Comparison of ENCODE assay signal across 16 mouse cellular contexts in genomic region chr4:111961309-111961708, GRCm38 (mm10). TPM values are rescaled to one million over a fixed set of nuclear protein-coding genes. Genes with fewer than 3 reads are reported as not detected.
A peak's percentile ranks its signal among the peaks of the same experiment; 100 is the strongest.
DNase-seq lines count a peak whose midpoint lies in the region; ATAC-seq and TF ChIP-seq lines count a peak whose summit lies in the region.
"Had no signal": no experiment of that assay in that cellular context is flagged by ENCODE, and none has a peak within 500 bp of the region (broad histone marks: within the 10 kb centered on the region; RNA-seq: fewer than 3 reads in every experiment).

No protein-coding gene starts in this region.

- no peak for ATAC-seq in forebrain, embryonic 14.5 days
- no peak for ATAC-seq in forebrain, embryonic 12.5 days (ENCODE audit: low FRiP score)
- no peak for ATAC-seq in erythroid progenitor cell, adult 5-6 weeks (replicated peaks; ENCODE audit: low FRiP score, poor library complexity, severe bottlenecking)
- ATAC-seq: activated CD4-positive, CD25-positive, alpha-beta regulatory T cell, adult 4 months had no signal

- H3K4me2 ChIP-seq in forebrain, embryonic 14.5 days (ENCODE audit: low read length), result no peak overlapping the region
- no peak overlapping the region for H3K4me2 ChIP-seq in forebrain, embryonic 12.5 days
- H3K4me2 ChIP-seq: embryonic facial prominence, embryonic 13.5 days; hindbrain, embryonic 13.5 days; liver, embryonic 13.5 days had no signal

- no peaks in the 10 kb centered on the region for H3K79me3 ChIP-seq in C2C12 (ENCODE audit: low read depth)

- TF ChIP-seq CTCF in liver, adult 2 months (IDR thresholded peaks at IDR 0.05; ENCODE audit: low read depth, low read length), result no peak
- TF ChIP-seq CTCF in C2C12 (IDR thresholded peaks at IDR 0.05; ENCODE audit: control insufficient read depth, insufficient read depth, insufficient read length), result no peak
- no peak for TF ChIP-seq CTCF in brain, embryonic 14.5 days (IDR thresholded peaks at IDR 0.05; ENCODE audit: borderline replicate concordance, extremely low read depth, insufficient read depth, insufficient read length)

- no peaks in the 10 kb centered on the region for H3K36me3 ChIP-seq in forebrain, embryonic 14.5 days (ENCODE audit: control insufficient read depth, insufficient read depth, low read length)
- no peaks in the 10 kb centered on the region for H3K36me3 ChIP-seq in forebrain, embryonic 12.5 days (replicated peaks)
- no peaks in the 10 kb centered on the region for H3K36me3 ChIP-seq in liver, adult 2 months (ENCODE audit: control insufficient read depth, insufficient read depth, low read length)
- H3K36me3 ChIP-seq in C2C12 (ENCODE audit: control insufficient read depth, insufficient read depth), result no peaks in the 10 kb centered on the region
- H3K36me3 ChIP-seq: embryonic facial prominence, embryonic 13.5 days; hindbrain, embryonic 13.5 days; liver, embryonic 13.5 days; midbrain, embryonic 10.5 days had no signal

- no peak overlapping the region for H3ac ChIP-seq in C2C12 (ENCODE audit: control insufficient read depth, insufficient read length, low read depth)

- 26% methylated on average over 1 of the region's 1 CpGs for WGBS in forebrain, embryonic 14.5 days
- WGBS in forebrain, embryonic 12.5 days, result 20% methylated on average over 1 of the region's 1 CpGs
- 9% methylated on average over 1 of the region's 1 CpGs for WGBS in liver, adult 2 months

- H3K4me3 ChIP-seq in forebrain, embryonic 14.5 days (ENCODE audit: low read depth, low read length), result no peak overlapping the region
- no peak overlapping the region for H3K4me3 ChIP-seq in forebrain, embryonic 12.5 days (replicated peaks)
- H3K4me3 ChIP-seq in liver, adult 2 months (ENCODE audit: insufficient read depth, low read depth, low read length), result no peak overlapping the region
- H3K4me3 ChIP-seq in C2C12 (ENCODE audit: insufficient read depth, poor library complexity, severe bottlenecking), result no peak overlapping the region
- H3K4me3 ChIP-seq: embryonic facial prominence, embryonic 13.5 days; hindbrain, embryonic 13.5 days; liver, embryonic 13.5 days; midbrain, embryonic 10.5 days had no signal

- no peak overlapping the region for H3K9ac ChIP-seq in forebrain, embryonic 14.5 days (ENCODE audit: low read length)
- no peak overlapping the region for H3K9ac ChIP-seq in forebrain, embryonic 12.5 days
- no peak overlapping the region for H3K9ac ChIP-seq in liver, adult 2 months (ENCODE audit: low read depth, low read length)
- H3K9ac ChIP-seq: embryonic facial prominence, embryonic 13.5 days; hindbrain, embryonic 13.5 days; liver, embryonic 13.5 days had no signal

- H3K27ac ChIP-seq in forebrain, embryonic 14.5 days (ENCODE audit: low read depth, low read length), result no peak overlapping the region
- H3K27ac ChIP-seq in forebrain, embryonic 12.5 days, result no peak overlapping the region
- no peak overlapping the region for H3K27ac ChIP-seq in liver, adult 2 months (replicated peaks; ENCODE audit: insufficient read depth, low read depth, low read length)
- H3K27ac ChIP-seq: embryonic facial prominence, embryonic 13.5 days; hindbrain, embryonic 13.5 days; liver, embryonic 13.5 days; midbrain, embryonic 10.5 days had no signal

- H3K27me3 ChIP-seq in forebrain, embryonic 14.5 days (replicated peaks; ENCODE audit: control insufficient read depth, insufficient read depth, low read length), result no peaks in the 10 kb centered on the region
- H3K27me3 ChIP-seq in forebrain, embryonic 12.5 days, result no peaks in the 10 kb centered on the region
- no peaks in the 10 kb centered on the region for H3K27me3 ChIP-seq in liver, adult 2 months (ENCODE audit: control insufficient read depth, insufficient read depth, low read length)
- H3K27me3 ChIP-seq in C2C12 (ENCODE audit: control insufficient read depth, insufficient read depth, insufficient read length), result no peaks in the 10 kb centered on the region
- H3K27me3 ChIP-seq: embryonic facial prominence, embryonic 13.5 days; hindbrain, embryonic 13.5 days; liver, embryonic 13.5 days had no signal

- TF ChIP-seq POLR2A in liver, adult 2 months (IDR thresholded peaks at IDR 0.05; ENCODE audit: extremely low read depth, insufficient read depth, low read length), result no peak
- TF ChIP-seq POLR2A in brain, embryonic 14.5 days (IDR thresholded peaks at IDR 0.05; ENCODE audit: borderline replicate concordance, extremely low read depth, insufficient read depth, insufficient read length, poor library complexity, severe bottlenecking), result no peak

- no peaks in the 10 kb centered on the region for H3K4me1 ChIP-seq in forebrain, embryonic 14.5 days (ENCODE audit: control insufficient read depth, insufficient read depth, low read length)
- H3K4me1 ChIP-seq in forebrain, embryonic 12.5 days, result no peaks in the 10 kb centered on the region
- H3K4me1 ChIP-seq in liver, adult 2 months (ENCODE audit: control insufficient read depth, insufficient read depth, low read length), result no peaks in the 10 kb centered on the region
- H3K4me1 ChIP-seq: embryonic facial prominence, embryonic 13.5 days; hindbrain, embryonic 13.5 days; liver, embryonic 13.5 days; midbrain, embryonic 10.5 days had no signal

- no peaks in the 10 kb centered on the region for H3K79me2 ChIP-seq in liver, adult 2 months (ENCODE audit: control insufficient read depth, insufficient read depth, low read length)
- H3K79me2 ChIP-seq in C2C12 (ENCODE audit: control insufficient read depth, insufficient read depth), result no peaks in the 10 kb centered on the region

- DNase-seq in forebrain, embryonic 14.5 days (ENCODE audit: low spot score), result peak; percentile 6
- peak; percentile 1 for DNase-seq in liver, adult 2 months (ENCODE audit: extremely low read depth, low read depth, low spot score)
- DNase-seq in liver, result no peak
- DNase-seq in brain, embryonic 14.5 days (ENCODE audit: low read depth), result peak; percentile 3
- DNase-seq in spleen, postnatal 4 days (ENCODE audit: low spot score in 2 of 2), result no peak
- DNase-seq: kidney, postnatal 10 days; liver, embryonic 13.5 days had no signal

- H3K9me3 ChIP-seq in forebrain, embryonic 14.5 days (replicated peaks; ENCODE audit: control insufficient read depth, low read length), result no peaks in the 10 kb centered on the region
- H3K9me3 ChIP-seq in forebrain, embryonic 12.5 days, result no peaks in the 10 kb centered on the region
- H3K9me3 ChIP-seq: embryonic facial prominence, embryonic 13.5 days; hindbrain, embryonic 13.5 days; liver, embryonic 13.5 days; midbrain, embryonic 10.5 days had no signal

TF ChIP-seq in C2C12, 6 proteins besides CTCF, POLR2A, EP300 and RAD21:
- TF ChIP-seq CEBPB (IDR thresholded peaks at IDR 0.05; ENCODE audit: low read depth) (peak; percentile 5), MYOD1 (IDR thresholded peaks at IDR 0.05; ENCODE audit: control insufficient read depth, insufficient read length, low read depth) (no peak), FOSL1 (IDR thresholded peaks at IDR 0.05; ENCODE audit: insufficient read depth, low read length, poor library complexity, severe bottlenecking) (no peak), MAX (IDR thresholded peaks at IDR 0.05) (no peak), MYOG (IDR thresholded peaks at IDR 0.05; ENCODE audit: control insufficient read depth, extremely low read depth, insufficient read length) (no peak), USF1 (IDR thresholded peaks at IDR 0.05; ENCODE audit: low read depth) (no peak)
TF ChIP-seq in C2C12: peak in this region for 1.

RNA-seq across cellular contexts. Expression of gene Skint7, which starts 11.4 kb away (rescaled TPM):
- not detected in 2 replicates for polyA plus RNA-seq in forebrain, embryonic 14.5 days (2014; fragmentation: Nextera tagmentation; extraction: Ambion mirVana)
- not detected in 2 replicates for polyA plus RNA-seq in forebrain, embryonic 12.5 days (2016; fragmentation: Nextera tagmentation; extraction: Ambion mirVana)
- not detected in 2 replicates for total RNA-seq in liver, adult 2 months (2014; rRNA removed)
- polyA plus RNA-seq in liver, adult 2 months (2012; rRNA removed), result not detected in 2 replicates
- not detected for polyA plus RNA-seq in C2C12 (2012; fragmentation: generic; extraction: Trizol)
- not detected in 2 replicates for polyA plus RNA-seq in brain, embryonic 14.5 days (2012; rRNA removed)
- total RNA-seq in erythroid progenitor cell, adult 5-6 weeks (2015; ENCODE audit: low replicate concordance), result not detected in 2 replicates
- total RNA-seq in erythroid progenitor cell, adult 5-6 weeks (2017; ENCODE audit: low replicate concordance), result not detected in 2 replicates
- total RNA-seq: heart, adult 8-10 months had no signal
- polyA plus RNA-seq: activated CD4-positive, CD25-positive, alpha-beta regulatory T cell, adult 4 months; embryonic facial prominence, embryonic 13.5 days; hindbrain, embryonic 13.5 days; liver, embryonic 13.5 days; midbrain, embryonic 10.5 days; neural tube, embryonic 14.5 days had no signal

RNA-seq across cellular contexts. Expression of gene Skint8, which starts 42.1 kb away (rescaled TPM):
- not detected in 2 replicates for polyA plus RNA-seq in forebrain, embryonic 14.5 days (2014; fragmentation: Nextera tagmentation; extraction: Ambion mirVana)
- not detected in 2 replicates for polyA plus RNA-seq in forebrain, embryonic 12.5 days (2016; fragmentation: Nextera tagmentation; extraction: Ambion mirVana)
- total RNA-seq in liver, adult 2 months (2014; rRNA removed), result not detected in 2 replicates
- polyA plus RNA-seq in liver, adult 2 months (2012; rRNA removed), result not detected in 2 replicates
- polyA plus RNA-seq in C2C12 (2012; fragmentation: generic; extraction: Trizol), result not detected
- polyA plus RNA-seq in brain, embryonic 14.5 days (2012; rRNA removed), result not detected in 2 replicates
- total RNA-seq in erythroid progenitor cell, adult 5-6 weeks (2015; ENCODE audit: low replicate concordance), result not detected in 2 replicates
- total RNA-seq in erythroid progenitor cell, adult 5-6 weeks (2017; ENCODE audit: low replicate concordance), result not detected in 2 replicates
- total RNA-seq: heart, adult 8-10 months had no signal
- polyA plus RNA-seq: activated CD4-positive, CD25-positive, alpha-beta regulatory T cell, adult 4 months; embryonic facial prominence, embryonic 13.5 days; hindbrain, embryonic 13.5 days; liver, embryonic 13.5 days; midbrain, embryonic 10.5 days; neural tube, embryonic 14.5 days had no signal

RNA-seq across cellular contexts. Expression of gene Skint1, which starts 44.8 kb away (rescaled TPM):
- not detected in 2 replicates for polyA plus RNA-seq in forebrain, embryonic 14.5 days (2014; fragmentation: Nextera tagmentation; extraction: Ambion mirVana)
- not detected in 2 replicates for polyA plus RNA-seq in forebrain, embryonic 12.5 days (2016; fragmentation: Nextera tagmentation; extraction: Ambion mirVana)
- not detected in 2 replicates for total RNA-seq in liver, adult 2 months (2014; rRNA removed)
- polyA plus RNA-seq in liver, adult 2 months (2012; rRNA removed), result not detected in 2 replicates
- not detected for polyA plus RNA-seq in C2C12 (2012; fragmentation: generic; extraction: Trizol)
- not detected in 2 replicates for polyA plus RNA-seq in brain, embryonic 14.5 days (2012; rRNA removed)
- not detected in 2 replicates for total RNA-seq in erythroid progenitor cell, adult 5-6 weeks (2015; ENCODE audit: low replicate concordance)
- not detected in 2 replicates for total RNA-seq in erythroid progenitor cell, adult 5-6 weeks (2017; ENCODE audit: low replicate concordance)
- total RNA-seq: heart, adult 8-10 months had no signal
- polyA plus RNA-seq: activated CD4-positive, CD25-positive, alpha-beta regulatory T cell, adult 4 months; embryonic facial prominence, embryonic 13.5 days; hindbrain, embryonic 13.5 days; liver, embryonic 13.5 days; midbrain, embryonic 10.5 days; neural tube, embryonic 14.5 days had no signal

RNA-seq across cellular contexts. Expression of gene Slc5a9, which starts 58.6 kb away (rescaled TPM):
- not detected in 2 replicates for polyA plus RNA-seq in forebrain, embryonic 14.5 days (2014; fragmentation: Nextera tagmentation; extraction: Ambion mirVana)
- polyA plus RNA-seq in forebrain, embryonic 12.5 days (2016; fragmentation: Nextera tagmentation; extraction: Ambion mirVana), result not detected in 2 replicates
- total RNA-seq in liver, adult 2 months (2014; rRNA removed), result not detected in 2 replicates
- polyA plus RNA-seq in liver, adult 2 months (2012; rRNA removed), result not detected in 2 replicates
- polyA plus RNA-seq in C2C12 (2012; fragmentation: generic; extraction: Trizol), result not detected
- 0.01 and 0.21 TPM in 2 replicates for polyA plus RNA-seq in brain, embryonic 14.5 days (2012; rRNA removed)
- not detected in 2 replicates for total RNA-seq in erythroid progenitor cell, adult 5-6 weeks (2015; ENCODE audit: low replicate concordance)
- total RNA-seq in erythroid progenitor cell, adult 5-6 weeks (2017; ENCODE audit: low replicate concordance), result not detected in 2 replicates
- total RNA-seq: heart, adult 8-10 months had no signal
- polyA plus RNA-seq: activated CD4-positive, CD25-positive, alpha-beta regulatory T cell, adult 4 months; hindbrain, embryonic 13.5 days; liver, embryonic 13.5 days; midbrain, embryonic 10.5 days; neural tube, embryonic 14.5 days had no signal

Comparison
In these comparisons a context has a peak if more than half of its experiments do, and no peak if none do; other contexts are left out.
1. DNase-seq: peak in forebrain, embryonic 14.5 days (single experiment), liver, adult 2 months (single experiment) and brain, embryonic 14.5 days (single experiment); none in liver (single experiment) and spleen, postnatal 4 days (0 of 2).